Mouse (Mus musculus) heart, postnatal 25 days (tissue): ENCODE data around the gene Slc35d2. TPM values are rescaled to one million over a fixed set of nuclear protein-coding genes. Genes with fewer than 3 reads are reported as not detected.

ENCODE experiments used
- DNase-seq: peaks from one replicate; pipeline ENCODE4 v3.0.0; 2022; ENCODE audit warnings: low spot score
- intact Hi-C: fragments of 180-260 bp; cut with DNase I; formaldehyde crosslinking; loops from one replicate; pipeline ENCODE4 v1.15.1; 2025
- total RNA-seq, 2 experiments: library from RNA; stranded (reverse); gene quantifications; 2 replicates each; pipeline ENCODE4 v1.2.3; 2021

Gene Slc35d2
- total RNA-seq, 2 experiments from 2014 or later = 1.5 to 1.6 TPM

DNA sequence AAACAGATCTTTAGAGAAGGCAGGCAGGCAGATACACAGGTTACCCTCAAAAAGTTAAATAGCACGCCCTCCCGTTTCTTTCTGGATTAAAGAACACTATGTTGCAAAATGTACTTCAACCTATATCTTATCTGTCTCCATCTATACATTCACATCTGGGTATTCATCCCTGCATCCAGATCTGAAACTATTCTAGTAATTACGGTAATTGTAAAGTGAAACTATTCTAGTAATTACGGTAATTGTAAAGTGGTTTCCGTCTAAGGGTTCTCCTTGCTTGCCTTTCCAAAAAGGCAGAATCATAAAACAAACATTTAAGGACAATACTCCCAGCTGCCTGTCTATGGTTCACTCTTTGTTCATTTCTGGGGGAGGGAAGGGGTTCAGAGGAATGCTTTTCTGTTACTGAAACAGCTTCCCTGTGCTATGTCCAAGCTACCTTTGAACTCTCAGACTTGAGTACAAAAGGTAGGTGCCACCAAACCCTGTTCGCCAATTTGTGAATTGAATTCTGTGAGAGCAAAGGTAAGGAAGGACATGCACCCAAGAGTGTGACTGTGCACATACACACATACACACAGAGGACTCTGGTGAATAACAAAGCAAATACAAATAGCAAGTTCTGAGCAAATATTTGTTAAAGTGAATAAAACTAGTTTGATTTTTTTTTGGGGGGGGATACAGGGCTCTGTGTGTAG, 5.5 kb downstream of the Slc35d2 start:
- DNase-seq = no peak
- intact Hi-C loops = no loop called here

DNA sequence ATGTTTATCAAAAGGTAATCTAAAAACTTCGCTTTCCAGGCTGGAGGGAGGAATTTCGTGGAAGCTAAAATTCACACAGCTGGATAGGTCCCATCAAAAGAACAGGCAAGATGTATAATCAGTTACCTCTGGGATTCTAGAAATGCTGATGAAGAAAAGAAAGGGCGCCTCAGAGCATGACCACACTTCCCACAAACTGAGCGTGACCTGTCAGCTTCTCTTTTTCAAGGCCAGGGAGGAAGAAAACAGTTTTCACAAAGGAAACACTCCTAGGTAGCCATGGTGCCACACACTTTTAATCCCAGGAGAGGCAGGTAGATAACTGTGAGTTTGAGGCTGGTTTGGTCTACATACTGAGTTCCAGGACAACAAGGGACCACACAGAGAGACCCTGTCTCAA, 8.4 kb downstream of the Slc35d2 start:
- intact Hi-C loops = no loop called here

DNA sequence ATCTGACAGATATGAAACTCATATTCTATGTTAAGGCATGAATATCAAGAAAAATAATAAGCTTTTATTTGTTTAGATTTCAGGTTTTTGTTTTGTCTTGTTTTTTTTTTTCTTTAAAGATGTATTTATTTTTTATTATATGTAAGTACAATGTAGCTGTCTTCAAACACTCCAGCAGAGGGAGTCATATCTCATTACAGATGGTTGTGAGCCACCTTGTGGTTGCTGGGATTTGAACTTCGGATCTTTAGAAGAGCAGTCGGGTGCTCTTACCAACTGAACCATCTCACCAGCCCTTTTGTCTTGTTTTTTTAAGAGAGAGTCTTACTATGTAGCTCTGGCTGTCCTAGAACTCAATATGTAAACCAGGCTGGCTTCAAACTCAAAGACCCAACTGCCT, 11.7 kb downstream of the Slc35d2 start:
- no peak for DNase-seq
- intact Hi-C loops = no loop called here

More for the DNA sequence above, 8.4 kb downstream of the Slc35d2 start:
- DNase-seq = no peak

DNA sequence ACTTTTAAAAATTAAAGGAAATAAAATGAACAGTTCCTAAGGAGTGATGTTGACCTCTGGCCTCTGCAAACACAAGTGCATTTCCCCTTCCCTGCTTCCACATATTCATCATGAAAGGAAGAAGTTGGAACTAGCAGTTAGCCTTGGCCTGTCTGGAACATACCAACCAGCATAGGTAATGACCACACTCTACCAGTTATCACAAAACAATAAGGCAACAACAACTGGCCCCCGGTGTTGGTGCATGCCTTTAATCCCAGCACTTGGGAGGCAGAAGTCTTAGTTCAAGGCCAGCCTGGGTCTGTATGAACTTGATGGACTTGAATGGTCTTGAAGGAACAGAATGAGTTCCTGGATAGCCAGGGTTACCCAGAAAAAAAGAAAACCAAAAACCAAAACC, 18.7 kb downstream of the Slc35d2 start:
- DNase-seq = no peak
- intact Hi-C loops = no loop called here

DNA sequence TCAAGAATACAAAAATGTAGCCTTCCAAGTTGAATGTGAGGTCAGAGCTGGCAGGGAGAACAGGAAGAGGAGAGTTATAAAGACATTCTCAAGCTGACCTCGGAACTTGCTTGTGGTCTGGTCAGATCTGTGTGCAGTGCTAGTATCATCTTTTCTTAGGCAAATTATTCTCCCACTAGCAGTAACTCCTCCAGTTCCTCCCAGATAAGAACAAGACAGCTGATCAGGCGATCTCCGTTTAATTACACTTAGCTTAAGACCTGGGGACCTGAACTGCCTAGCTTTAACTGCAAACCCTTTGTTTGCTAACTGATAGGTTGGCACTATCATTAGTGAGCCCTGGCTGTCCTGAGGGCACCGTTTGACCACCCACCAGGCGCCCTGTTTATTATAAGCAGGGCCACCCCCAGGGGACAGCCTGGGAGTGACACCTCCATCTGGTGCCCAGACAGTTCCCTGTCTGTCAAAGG, 20.8 kb downstream of the Slc35d2 start:
- no peak for DNase-seq

DNA sequence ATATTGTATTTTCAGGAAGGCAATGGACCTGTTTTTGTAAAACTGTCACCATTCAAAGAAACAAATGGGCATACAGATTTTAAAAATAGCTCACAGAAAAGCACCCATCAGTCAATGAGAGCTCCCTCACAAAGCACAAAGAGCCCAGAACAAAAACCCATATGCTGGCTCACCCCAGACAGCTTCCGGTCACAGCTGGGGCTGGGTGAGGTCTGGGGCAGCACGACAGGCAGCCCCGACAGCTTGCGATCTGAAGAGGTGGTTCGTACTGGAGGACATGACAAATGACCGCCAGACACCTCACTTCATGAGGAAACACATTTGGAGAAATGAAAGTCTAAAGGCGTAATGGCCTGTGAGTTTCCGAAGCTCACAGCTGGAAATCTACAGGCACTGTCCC, 21.6 kb downstream of the Slc35d2 start:
- DNase-seq = no peak
- intact Hi-C loops = no loop called here

More for the DNA sequence above, 20.8 kb downstream of the Slc35d2 start:
- intact Hi-C loops = no loop called here

DNA sequence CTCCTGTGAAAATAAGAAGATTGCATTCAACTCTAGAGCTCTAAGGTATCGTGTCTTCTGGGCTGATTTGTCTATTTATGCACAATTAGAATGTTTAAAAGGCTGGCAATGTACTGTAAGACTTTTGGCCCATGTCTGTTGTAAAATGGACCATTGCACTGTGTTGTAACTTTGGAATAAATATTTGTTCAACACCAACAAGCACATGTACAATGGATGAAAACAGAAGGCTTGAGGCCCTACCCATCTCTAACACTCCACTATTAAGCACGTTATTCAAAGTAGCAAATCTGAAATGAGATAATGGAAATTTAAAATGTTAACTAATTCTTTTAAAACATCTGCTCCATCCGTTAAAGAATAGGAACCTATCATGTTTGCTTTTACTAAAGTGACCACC, 22.1 kb downstream of the Slc35d2 start:
- intact Hi-C loops = no loop called here
- no peak for DNase-seq

DNA sequence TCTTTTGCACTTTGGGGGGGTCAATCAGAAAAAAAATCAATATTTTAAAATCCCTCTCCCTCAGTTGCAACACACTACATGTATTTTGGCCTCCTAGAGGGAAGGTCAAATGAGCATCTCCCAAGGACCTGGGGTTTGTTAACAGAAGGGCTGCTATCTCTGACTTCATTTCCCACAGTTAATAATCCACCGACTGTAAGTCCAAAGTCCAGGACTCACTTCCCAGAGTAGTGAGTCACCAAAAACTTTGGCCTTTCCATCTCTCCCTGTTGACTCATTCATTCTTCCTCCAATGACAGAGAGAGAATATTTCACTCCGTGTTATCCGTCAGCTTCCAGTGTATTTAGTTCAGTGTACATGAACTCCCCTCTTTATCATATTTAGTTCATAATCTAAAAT, 23.5 kb downstream of the Slc35d2 start:
- intact Hi-C loops = no loop called here
- no peak for DNase-seq

DNA sequence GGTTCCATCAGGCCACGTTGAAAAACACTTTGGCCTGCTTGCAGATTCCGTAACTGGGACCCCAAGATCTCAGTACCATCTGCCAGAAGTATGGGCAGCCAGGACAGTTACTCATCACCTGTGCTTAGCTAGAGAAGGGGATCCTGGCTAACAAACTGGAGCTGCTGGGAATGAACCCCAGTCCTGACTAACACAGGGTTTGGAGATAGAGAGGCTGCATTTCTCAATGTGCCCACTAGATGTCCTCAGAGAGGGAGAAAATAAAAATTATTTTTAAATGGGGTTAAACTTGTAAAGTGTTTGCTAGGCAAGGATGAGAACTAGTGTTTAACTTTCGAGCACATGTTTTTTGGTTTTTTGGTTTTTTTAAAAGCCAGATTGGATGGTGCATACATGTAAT, 29.0 kb downstream of the Slc35d2 start:
- DNase-seq = no peak
- intact Hi-C loops = loop anchor here (2.0 kb wide), 1 partner anchor 29 kb away; the partner anchor contains the start of gene Slc35d2

DNA sequence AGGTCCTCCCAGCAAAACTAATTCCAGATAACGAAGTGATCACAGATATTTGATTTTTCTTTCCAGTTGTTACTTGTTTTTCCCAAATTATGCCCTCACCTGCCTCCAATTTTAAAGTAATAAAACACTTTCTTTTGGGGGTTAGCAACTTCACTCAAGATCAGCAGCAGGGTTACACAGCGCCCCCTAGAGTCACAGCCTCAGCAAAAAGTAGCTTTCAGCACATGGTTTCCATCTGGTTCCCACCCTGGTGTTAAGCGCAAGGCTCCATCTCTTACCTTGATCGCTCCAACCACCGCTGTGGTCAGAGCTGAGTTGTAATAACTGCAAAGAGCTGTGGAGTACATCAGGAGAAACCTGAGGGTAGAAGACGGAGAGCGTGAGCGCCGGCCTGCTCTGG, 30.2 kb downstream of the Slc35d2 start:
- intact Hi-C loops = loop anchor here (2.0 kb wide), 1 partner anchor 208 kb away; no protein-coding TSS in a partner anchor
- DNase-seq = no peak

DNA sequence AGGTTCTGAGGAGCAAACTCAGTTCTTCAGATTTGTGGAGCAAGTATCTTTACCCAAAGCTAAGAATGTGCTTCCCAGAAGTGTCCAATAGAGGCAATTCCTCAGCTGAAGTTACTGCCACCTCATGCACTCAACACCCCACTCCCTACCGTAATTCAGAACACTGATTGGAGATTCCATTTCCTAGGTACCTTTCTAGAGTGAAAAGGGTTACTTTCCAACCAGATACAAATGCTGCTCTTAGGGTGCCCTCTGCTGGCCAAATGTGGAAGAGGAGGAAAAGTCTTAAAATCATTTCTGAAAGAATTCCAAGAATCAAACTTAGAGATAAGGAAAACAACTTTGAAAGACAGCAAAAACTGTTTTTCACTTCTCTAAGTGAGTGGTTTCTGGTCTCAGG, 35.8 kb downstream of the Slc35d2 start:
- DNase-seq = no peak
- intact Hi-C loops = loop anchor here (5.0 kb wide), 1 partner anchor 41 kb away; no protein-coding TSS in a partner anchor

DNA sequence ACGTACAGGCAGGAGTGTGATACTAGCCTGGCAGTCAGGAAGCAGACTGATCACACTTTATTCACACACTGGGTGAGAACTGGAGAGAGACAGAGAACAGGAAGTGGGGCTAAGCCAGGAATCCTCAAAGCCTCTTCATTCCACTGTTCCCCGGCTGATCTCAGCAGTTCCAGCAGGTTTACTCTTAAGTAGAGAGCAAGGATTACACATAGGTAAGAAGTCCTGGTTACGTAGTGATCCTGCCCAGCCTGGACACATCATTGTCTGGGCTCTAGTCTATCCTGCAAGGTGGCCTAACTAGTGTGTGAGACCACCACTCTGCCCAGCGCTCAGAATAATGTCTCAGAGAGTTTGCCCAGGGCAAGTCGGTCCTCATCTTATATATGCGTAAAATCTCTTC, 36.4 kb downstream of the Slc35d2 start:
- intact Hi-C loops = loop anchor here (5.0 kb wide), 1 partner anchor 40 kb away; no protein-coding TSS in a partner anchor
- no peak for DNase-seq

DNA sequence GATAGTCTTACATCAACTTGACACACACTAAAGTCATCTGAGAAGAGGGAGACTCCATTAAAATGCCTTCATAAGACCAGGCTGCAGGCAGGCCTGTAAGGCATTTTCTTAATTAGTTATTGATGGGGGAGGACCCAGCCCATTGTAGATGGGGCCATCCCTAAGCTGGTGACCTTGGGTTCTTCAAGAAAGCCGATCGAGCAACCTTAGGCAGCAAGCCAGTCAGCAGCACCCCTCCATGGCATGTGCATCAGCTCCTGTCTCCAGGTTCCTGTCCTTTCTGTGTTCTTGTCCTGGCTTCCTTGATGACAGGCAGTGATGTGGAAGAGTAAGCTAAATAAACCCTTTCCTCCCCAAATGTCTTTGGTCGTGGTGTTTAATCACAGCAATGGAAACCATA, 37.0 kb downstream of the Slc35d2 start:
- no peak for DNase-seq
- intact Hi-C loops = loop anchor here (5.0 kb wide), 1 partner anchor 40 kb away; no protein-coding TSS in a partner anchor

DNA sequence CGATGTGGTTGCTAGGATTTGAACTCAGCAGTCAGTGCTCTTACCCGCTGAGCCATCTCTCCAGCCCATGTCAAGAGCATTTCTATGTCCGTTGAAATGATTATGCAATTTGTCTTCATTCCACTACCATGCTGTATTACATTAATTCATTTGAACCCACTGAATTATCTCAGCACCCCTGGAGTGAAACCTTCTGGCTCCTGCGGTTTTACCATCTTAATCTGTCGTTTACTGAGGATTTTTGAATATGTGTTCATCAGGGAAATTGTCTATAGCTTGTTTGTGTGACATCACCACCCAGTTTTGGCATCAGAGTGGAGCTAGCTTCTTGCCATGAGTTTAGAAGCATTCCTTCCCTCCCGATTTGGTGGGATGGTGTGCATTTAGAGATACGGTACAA, 38.2 kb downstream of the Slc35d2 start:
- no peak for DNase-seq
- intact Hi-C loops = loop anchor here (5.0 kb wide), 1 partner anchor 39 kb away; no protein-coding TSS in a partner anchor

DNA sequence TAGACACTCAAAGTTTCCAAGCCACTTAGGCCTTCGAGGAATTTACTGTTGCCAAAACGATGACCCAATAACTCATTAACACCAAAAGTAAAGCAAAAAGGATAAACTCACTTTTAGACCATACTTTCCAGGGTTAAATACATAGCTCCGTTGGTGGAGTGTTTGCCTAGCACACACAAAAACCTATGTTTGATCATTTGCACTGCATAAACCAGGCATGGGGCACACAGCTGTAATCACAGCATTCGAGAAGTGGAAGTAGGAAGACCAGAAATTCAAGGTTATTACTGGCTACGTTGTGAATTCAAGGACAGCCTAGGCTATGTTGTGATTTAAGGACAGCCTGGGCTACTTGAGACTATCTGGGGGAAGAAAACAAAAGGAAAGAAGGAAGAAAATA, 38.9 kb downstream of the Slc35d2 start:
- intact Hi-C loops = loop anchor here (5.0 kb wide), 1 partner anchor 38 kb away; no protein-coding TSS in a partner anchor
- DNase-seq = no peak

DNA sequence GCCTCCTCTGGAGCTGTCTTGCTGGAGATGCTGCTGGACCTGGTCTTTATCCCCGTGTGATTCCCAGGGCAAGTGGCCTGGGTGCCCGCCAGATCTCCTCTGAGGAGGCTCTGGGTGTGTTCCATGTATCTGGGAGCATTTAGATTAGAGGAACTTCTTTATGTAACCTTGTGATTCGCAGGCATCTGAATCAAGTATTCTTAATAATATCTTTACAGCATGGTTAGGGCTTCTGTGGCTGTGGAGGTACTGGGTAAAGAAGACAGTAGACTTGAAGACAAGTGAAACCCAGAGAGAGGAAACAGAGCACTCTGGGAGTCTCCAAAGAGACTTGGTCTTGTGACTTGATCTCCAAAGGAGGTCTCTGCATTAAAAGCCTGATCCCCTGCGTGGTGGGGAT, 40.0 kb downstream of the Slc35d2 start, which contains the start of gene Hsd17b3:
TSS of gene Hsd17b3 (minus strand) at position 101 of the 400 bp plus-strand sequence.
- DNase-seq = no peak
- intact Hi-C loops = no loop called here

DNA sequence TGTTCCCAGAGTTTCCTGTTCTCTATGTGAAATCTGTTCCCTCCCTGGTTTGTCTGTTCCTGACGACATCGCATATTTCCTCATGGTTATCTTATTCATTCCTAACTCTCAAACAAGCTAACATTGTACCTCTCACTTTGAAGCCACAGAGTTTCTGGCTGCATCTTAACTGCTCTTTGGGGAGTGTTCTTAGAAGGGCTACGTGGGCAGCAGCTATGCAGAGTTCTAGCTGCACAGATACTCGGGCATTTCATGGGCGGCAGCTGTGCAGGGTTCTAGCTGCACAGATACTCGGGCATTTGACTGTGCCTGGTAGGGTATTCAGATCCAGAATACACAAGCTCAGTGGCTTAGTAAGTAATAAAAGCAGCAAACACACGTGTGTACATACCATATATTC, 41.1 kb downstream of the Slc35d2 start:
- DNase-seq = no peak
- intact Hi-C loops = no loop called here

DNA sequence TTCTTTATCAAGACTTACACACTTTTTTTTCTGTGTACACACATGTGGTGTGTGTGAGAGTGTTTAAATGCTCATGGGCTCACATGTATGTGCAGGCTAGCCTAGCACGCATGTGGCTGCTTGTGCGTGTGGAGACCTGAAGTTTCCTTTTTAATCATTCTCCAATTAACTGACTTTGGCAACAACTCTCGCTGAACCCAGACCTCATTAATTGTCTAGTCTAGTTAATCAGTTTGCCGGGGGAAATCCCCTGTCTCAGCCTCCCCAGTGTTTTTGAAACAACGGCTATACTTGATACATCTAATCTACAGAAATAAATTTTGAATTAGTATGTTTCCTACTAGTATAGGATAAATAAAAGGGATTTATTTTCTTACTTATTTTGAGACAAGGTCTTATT, 43.1 kb downstream of the Slc35d2 start:
- DNase-seq = no peak
- intact Hi-C loops = no loop called here

DNA sequence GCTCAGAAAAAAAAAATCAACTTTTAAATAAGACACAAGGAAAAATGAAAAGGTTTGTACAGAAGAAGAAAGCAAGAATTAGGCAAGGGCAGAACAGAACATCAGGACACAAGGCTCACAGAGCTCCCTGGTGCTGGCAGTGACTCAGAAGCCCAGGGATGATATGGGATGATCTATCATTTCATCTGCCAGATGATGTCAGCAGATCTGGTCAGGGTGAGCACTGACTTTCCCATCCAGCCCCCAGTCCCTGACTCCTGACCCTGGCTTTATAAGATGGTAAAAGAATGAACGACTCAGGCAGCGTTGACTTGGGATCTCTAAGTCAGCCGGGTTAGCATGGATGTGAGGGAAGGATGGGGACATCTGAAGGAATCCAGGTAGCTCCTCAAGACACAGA, 45.8 kb downstream of the Slc35d2 start:
- DNase-seq = no peak
- intact Hi-C loops = no loop called here

DNA sequence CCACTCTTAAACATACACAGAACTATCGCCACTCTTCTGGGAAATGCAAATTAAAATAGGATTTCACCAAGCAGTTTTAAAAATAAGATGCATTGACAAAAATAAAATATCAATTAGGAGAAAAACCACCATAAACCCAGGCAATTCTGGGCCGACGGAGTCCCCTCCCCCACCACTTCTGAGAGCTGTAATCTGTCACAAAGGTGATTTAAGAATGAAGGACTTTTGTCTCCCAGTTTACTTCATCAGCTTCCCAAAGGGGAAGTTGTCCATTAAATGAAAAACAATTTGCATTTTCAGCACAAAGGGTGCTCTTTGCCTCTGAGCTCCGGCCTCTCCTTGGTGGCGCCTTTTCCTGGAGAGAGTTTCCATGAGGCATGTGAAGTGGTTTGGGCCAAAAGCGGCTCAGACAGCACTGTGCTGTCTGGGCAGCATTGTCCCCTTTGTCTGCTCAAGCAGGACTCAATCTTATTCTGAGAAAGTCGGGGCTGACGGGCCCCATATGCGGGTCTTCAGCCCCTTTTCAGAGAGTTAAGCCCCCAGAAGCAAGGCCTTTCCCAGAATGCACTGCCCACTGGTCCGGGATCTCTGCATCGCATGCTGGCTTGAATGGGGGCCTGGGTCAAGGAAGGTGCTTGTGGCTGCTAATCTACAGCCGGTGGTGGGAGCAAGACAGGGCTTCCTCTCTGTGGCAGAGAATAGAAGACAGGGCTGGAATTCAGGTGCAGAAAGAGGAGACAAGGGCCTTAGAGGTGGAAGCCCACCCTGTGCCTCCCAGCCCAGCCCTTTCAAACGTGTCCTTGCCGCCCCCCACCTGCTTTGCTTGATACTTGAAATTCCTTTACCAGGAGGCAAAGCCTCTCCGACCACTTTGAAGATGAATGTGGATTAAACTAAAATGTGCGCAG, 47.9 kb downstream of the Slc35d2 start:
- no peak for DNase-seq
- intact Hi-C loops = no loop called here

DNA sequence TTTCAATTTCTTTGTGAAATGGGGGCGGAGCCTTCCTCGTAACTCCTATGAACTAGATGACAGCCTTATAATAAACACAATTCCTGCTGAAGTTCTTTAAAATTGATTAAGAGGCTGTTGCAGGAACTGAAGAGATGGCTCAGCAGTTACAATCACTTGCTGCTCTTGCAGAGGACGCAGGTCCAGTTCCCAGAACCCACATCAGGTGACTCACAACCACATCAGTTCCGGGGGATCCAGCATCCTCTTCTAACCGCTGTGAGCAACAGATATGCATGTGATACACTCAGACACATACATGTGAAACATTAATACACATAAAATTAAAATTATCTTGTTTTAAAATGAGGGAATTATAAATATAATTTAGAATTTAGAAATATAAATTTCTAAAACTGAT, 51.6 kb downstream of the Slc35d2 start:
- DNase-seq = no peak
- intact Hi-C loops = no loop called here
